Mouse (Mus musculus) midbrain, embryonic 14.5 days (tissue): ENCODE measurements around the gene Psma4. TPM values are rescaled to one million over a fixed set of nuclear protein-coding genes. Genes with fewer than 3 reads are reported as not detected.

ENCODE experiments used
- ATAC-seq: fragments of 200-750 bp; cut with Nextera tagmentation; 2 replicates; pipeline ENCODE4 v1.8.0; 2017; ENCODE audit warnings: moderate number of reproducible peaks, moderate library complexity; ENCODE audit not compliant: low FRiP score, low TSS enrichment
- DNase-seq: peaks from one replicate; pipeline ENCODE4 v3.0.0-alpha.2; 2015
- H3K27ac ChIP-seq: fragments of 300-500 bp; sonication (generic); replicated peaks from 2 replicates; pipeline ENCODE4 v1.5.1; 2014; ENCODE audit warnings: mild to moderate bottlenecking, low read depth, low read length, moderate library complexity
- H3K27me3 ChIP-seq: fragments of 300-500 bp; sonication (generic); 2 replicates; pipeline ENCODE4 v1.6.1; 2014; ENCODE audit warnings: low read length, control low read depth, mixed read lengths; ENCODE audit not compliant: control insufficient read depth, insufficient read depth
- H3K36me3 ChIP-seq: fragments of 300-500 bp; sonication (generic); 2 replicates; pipeline ENCODE4 v1.6.1; 2014; ENCODE audit warnings: low read length, control low read depth; ENCODE audit not compliant: control insufficient read depth, insufficient read depth
- H3K4me1 ChIP-seq: fragments of 300-500 bp; sonication (generic); 2 replicates; pipeline ENCODE4 v1.6.1; 2014; ENCODE audit warnings: mild to moderate bottlenecking, antibody characterized with exemption, low read length, control low read depth; ENCODE audit not compliant: control insufficient read depth, insufficient read depth
- H3K4me2 ChIP-seq: fragments of 300-500 bp; sonication (generic); 2 replicates; pipeline ENCODE4 v1.6.1; 2014; ENCODE audit warnings: mild to moderate bottlenecking, low read length, moderate library complexity
- H3K4me3 ChIP-seq: fragments of 300-500 bp; sonication (generic); replicated peaks from 2 replicates; pipeline ENCODE4 v1.5.1; 2014; ENCODE audit warnings: low read depth, low read length
- H3K9ac ChIP-seq: fragments of 300-500 bp; sonication (generic); replicated peaks from 2 replicates; pipeline ENCODE4 v1.6.1; 2014; ENCODE audit warnings: mild to moderate bottlenecking, low read length, moderate library complexity
- H3K9me3 ChIP-seq: fragments of 300-500 bp; sonication (generic); 2 replicates; pipeline ENCODE4 v1.6.1; 2016; ENCODE audit warnings: low read length, control low read depth, mixed read lengths; ENCODE audit not compliant: control insufficient read depth
- WGBS: fragments of 180-500 bp; shearing (Covaris S2); extraction: QIAGEN DNeasy Blood & Tissue Kit; methylation state at CpG from one replicate; pipeline ENCODE4 v1.1.7; 2014; 5-methylcytosine and 5-hydroxymethylcytosine counted together
- polyA plus RNA-seq: library from polyadenylated mRNA; unstranded; fragments of >200 nt; fragmentation: Nextera tagmentation; extraction: Ambion mirVana; gene quantifications from 2 replicates; pipeline ENCODE4 v1.2.1, GENCODE M21; 2014

Gene Psma4
- polyA plus RNA-seq, result 273 and 276 TPM in 2 replicates

DNA sequence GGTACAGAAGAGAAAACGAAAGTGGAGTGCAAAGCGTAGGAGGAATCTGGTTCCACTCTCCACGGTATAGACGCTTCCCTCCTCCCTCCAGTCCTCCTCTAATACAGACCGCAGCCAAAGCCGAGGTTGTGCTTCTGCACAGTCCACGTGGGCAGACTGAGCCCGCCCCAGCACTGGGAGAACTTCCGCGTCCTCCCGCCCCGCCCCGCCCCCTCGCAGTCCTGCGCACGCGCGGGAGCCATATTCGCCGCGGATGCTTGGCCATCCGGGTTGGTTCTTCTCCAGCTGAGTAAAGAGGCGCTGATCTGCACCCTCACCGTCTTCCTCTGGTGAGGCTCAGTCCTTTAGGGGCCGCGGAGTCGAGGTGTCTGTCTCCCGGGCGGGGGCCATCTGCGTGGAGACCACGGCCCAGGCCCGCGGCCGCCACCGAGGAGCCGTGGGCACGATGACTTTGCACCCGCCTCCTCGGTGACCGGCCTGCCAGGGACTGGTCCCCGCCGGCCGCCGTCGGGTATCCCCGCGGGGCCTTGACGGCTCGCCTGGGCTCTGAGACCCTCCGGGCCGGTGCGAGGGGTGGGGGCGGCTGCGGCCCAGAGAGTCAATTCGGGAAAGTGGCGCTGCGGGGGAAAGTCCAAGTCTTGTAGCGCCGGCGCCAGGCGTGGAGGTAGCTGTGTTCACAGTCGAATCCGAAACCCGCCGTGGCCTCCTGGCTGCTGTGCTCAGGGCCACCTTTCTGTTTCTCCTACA, at the start of gene Psma4, which contains the start of gene AY074887:
Psma4 (plus strand) TSS at position 216 of the 747 bp plus-strand sequence.
AY074887 (minus strand) TSS at position 424 of the 747 bp plus-strand sequence.
- Histone ChIP-seq H3K27ac (peak within 1 kb of the TSS; percentile 94), H3K9ac (peak within 1 kb of the TSS; percentile 84), H3K4me2 (peak within 1 kb of the TSS; percentile 59), H3K36me3 (peaks cover 28% of the 10 kb centered on the region), H3K4me1 (peaks cover 11% of the 10 kb centered on the region), H3K9me3 (no peaks in the 10 kb centered on the region), H3K27me3 (no peaks in the 10 kb centered on the region), H3K4me3 (peak within 1 kb of the TSS; percentile 95)
- ATAC-seq (peak; percentile 100), DNase-seq (peak; percentile 97)
- WGBS, result under 1% methylated on average over 65 of the region's 65 CpGs

DNA sequence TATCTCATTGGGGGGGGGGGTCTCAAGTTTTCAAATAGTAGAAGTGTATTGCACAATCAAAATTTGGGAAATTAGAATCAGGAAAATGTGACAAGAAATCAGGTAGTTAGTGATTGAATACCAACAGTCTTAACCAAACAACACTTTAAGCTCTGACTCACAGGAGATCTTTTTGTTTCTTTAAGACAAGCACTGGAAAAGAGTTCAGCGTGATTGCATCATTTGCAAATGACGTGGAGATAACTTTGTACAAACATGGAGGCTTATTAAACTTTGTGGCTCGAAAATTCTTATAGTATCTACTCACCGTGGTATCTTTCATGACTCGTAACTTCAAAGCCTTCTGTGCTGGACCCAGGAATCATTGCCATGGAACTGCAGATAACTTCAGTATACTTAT, 41.1 kb upstream of the Psma4 start:
- H3K4me3 ChIP-seq, result no peak overlapping the region
- WGBS, result 95% methylated on average over 5 of the region's 5 CpGs

DNA sequence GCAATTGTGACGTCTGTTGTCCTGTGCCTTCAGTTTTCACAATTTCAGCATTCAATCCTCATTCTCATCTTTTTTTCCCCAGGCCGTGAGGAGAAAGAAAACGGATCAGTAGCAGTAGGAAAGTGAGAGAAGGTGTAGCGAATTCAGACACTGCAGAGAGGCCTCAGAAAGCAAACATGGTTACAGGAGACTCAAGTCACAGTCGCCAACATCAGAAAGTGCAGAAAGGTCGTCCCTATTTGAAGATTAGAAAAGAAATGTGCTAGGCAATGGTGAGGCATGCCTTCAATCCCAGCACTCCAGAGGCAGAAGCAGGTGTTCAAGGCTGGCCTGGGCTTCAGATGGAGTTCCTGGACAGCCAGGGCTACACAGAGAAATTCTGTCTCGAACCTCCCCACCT, 35.0 kb upstream of the Psma4 start:
- no peak overlapping the region for H3K4me2 ChIP-seq
- ATAC-seq (no peak), DNase-seq (no peak)
- H3K9me3 ChIP-seq, result no peaks in the 10 kb centered on the region
- no peak overlapping the region for H3K4me3 ChIP-seq
- 73% methylated on average over 7 of the region's 7 CpGs for WGBS
- 0 out of 2 replicates have a peak, but pooled peaks cover 5% of the 10 kb centered on the region for H3K4me1 ChIP-seq
- H3K36me3 ChIP-seq, result peaks cover 12% of the 10 kb centered on the region
- H3K27ac ChIP-seq, result no peak overlapping the region
- no peaks in the 10 kb centered on the region for H3K27me3 ChIP-seq
- no peak overlapping the region for H3K9ac ChIP-seq

More for the DNA sequence above, 41.1 kb upstream of the Psma4 start:
- no peak overlapping the region for H3K4me2 ChIP-seq
- no peaks in the 10 kb centered on the region for H3K27me3 ChIP-seq
- no peak overlapping the region for H3K9ac ChIP-seq
- H3K4me1 ChIP-seq, result no peaks in the 10 kb centered on the region
- no peak for ATAC-seq
- no peaks in the 10 kb centered on the region for H3K9me3 ChIP-seq
- peaks cover 66% of the 10 kb centered on the region for H3K36me3 ChIP-seq
- H3K27ac ChIP-seq, result no peak overlapping the region
- no peak for DNase-seq

DNA sequence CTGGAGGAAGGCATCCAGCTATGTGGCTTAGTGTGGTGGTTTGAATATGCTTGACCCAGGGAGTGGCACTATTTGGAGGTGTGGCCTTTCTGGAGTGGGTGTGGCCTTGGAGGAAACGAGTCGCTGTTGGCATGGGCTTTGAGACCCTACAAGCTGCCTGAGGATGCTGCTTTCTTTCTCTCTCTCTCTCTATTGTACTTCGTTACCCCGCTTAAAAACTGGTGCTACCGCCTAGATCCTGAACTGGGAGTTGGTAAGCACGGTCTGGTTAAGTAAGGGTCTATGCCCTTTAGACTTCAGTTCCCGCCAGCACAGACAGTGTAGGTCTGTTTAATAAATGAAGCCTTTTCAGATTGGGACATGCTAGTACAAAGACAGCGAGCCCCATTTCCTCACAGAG, 34.2 kb upstream of the Psma4 start:
- Histone ChIP-seq H3K4me1 (0 out of 2 replicates have a peak, but pooled peaks cover 5% of the 10 kb centered on the region), H3K4me3 (no peak overlapping the region), H3K9ac (no peak overlapping the region), H3K27me3 (no peaks in the 10 kb centered on the region), H3K36me3 (peaks cover 6% of the 10 kb centered on the region), H3K27ac (no peak overlapping the region), H3K4me2 (peak overlapping the region; percentile 71), H3K9me3 (no peaks in the 10 kb centered on the region)
- DNase-seq (no peak), ATAC-seq (no peak; the same call in 1 of the 2 replicates)
- WGBS, result 74% methylated on average over 8 of the region's 8 CpGs

DNA sequence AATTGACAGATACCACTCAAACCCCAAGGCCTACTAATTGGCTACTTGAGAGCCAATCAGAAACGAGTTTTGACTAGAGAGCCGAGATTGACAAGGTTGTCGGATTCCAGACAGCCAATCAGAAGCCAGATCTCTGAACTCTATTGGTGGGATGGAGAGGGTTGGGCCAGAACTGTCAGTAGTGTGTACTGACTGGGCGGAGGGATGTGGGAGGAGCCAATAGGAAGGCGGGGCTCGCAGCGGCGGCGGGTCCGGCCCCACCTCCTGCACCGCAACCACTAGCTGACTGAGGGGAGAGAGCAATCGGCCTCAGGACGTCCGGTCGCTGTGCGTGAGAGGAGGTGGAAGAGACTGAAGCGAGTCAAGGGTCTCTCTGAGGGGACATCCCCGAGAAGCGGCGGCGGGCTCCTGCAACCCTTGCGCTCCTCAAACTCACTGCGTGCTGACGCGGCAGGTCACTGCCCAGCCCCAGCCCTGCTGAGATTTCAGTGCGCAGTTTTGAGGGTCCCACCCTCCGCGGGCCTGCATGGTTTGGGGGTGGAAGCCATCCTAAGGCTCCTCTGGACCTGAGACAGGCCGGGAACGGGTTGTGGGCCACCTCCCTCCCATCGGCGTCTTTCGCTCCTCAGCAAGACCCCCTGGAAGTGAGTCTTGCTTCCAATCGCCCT, 33.4 kb upstream of the Psma4 start, which contains the start of gene Hykk:
Hykk (plus strand) TSS at position 274 of the 668 bp plus-strand sequence.
- H3K4me3 ChIP-seq, result peak within 1 kb of the TSS; percentile 60
- H3K36me3 ChIP-seq, result 0 out of 2 replicates have a peak, but pooled peaks cover 1% of the 10 kb centered on the region
- H3K27me3 ChIP-seq, result no peaks in the 10 kb centered on the region
- 0 out of 2 replicates have a peak, but pooled peaks cover 5% of the 10 kb centered on the region for H3K4me1 ChIP-seq
- H3K27ac ChIP-seq, result 0 out of 2 replicates have a peak within 1 kb of the TSS, but pooled peaks have one; percentile 50
- DNase-seq (peak; percentile 96), ATAC-seq (peak; percentile 100)
- no peaks in the 10 kb centered on the region for H3K9me3 ChIP-seq
- H3K4me2 ChIP-seq, result peak within 1 kb of the TSS; percentile 71
- peak within 1 kb of the TSS; percentile 64 for H3K9ac ChIP-seq
- under 1% methylated on average over 34 of the region's 34 CpGs for WGBS

DNA sequence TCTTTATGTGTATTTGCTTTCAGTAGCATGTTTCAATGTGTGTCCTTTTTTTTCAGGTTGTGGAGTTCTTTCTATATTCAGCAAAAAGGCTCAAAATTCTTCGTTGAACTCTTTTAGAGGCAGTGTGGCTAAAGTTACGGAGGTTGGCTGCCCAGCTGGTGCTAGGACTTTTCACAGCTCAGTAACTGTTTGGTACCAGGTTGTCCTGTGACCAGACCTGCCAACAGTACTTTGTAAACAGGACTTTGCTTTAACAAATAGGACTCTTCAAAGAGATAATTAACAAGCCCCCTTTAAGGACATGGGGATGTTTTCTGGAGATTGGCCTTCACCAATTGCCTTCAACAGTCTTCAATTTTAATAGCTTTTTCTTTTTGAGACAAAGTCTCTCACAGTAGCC, 32.4 kb upstream of the Psma4 start:
- H3K4me3 ChIP-seq, result no peak overlapping the region
- DNase-seq, result no peak
- H3K27me3 ChIP-seq, result no peaks in the 10 kb centered on the region
- no peak overlapping the region for H3K4me2 ChIP-seq
- no peaks in the 10 kb centered on the region for H3K9me3 ChIP-seq
- no peak overlapping the region for H3K9ac ChIP-seq
- H3K27ac ChIP-seq, result no peak overlapping the region
- whole genome bisulfite sequencing, result 80% methylated on average over 2 of the region's 2 CpGs
- 0 out of 2 replicates have a peak, but pooled peaks cover 5% of the 10 kb centered on the region for H3K4me1 ChIP-seq
- H3K36me3 ChIP-seq, result 0 out of 2 replicates have a peak, but pooled peaks cover 4% of the 10 kb centered on the region
- no peak for ATAC-seq

DNA sequence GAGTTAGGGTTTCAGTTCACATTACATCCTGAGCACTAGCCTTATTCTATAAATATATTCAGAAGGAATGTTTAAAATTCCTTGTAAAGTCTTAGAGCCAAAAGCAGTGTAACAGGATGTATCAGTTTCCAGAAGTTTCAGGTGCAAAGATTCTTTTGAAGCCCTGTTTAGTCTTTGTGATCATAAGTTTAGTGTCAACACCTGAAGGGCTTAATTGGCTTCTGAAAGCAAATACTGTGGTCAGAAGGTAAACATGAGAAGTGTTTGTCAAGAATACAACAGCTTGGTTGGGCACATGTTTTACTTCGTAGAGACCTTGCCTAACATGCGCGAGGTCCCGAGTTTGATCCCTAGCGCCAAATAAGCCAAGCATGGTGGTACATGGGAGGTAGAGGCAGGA, 31.8 kb upstream of the Psma4 start:
- no peaks in the 10 kb centered on the region for H3K27me3 ChIP-seq
- H3K4me2 ChIP-seq, result no peak overlapping the region
- H3K36me3 ChIP-seq, result 0 out of 2 replicates have a peak, but pooled peaks cover 4% of the 10 kb centered on the region
- H3K9ac ChIP-seq, result no peak overlapping the region
- DNase-seq, result no peak
- ATAC-seq, result no peak
- no peak overlapping the region for H3K4me3 ChIP-seq
- H3K9me3 ChIP-seq, result no peaks in the 10 kb centered on the region
- 95% methylated on average over 5 of the region's 5 CpGs for WGBS
- 0 out of 2 replicates have a peak, but pooled peaks cover 5% of the 10 kb centered on the region for H3K4me1 ChIP-seq
- H3K27ac ChIP-seq, result no peak overlapping the region

DNA sequence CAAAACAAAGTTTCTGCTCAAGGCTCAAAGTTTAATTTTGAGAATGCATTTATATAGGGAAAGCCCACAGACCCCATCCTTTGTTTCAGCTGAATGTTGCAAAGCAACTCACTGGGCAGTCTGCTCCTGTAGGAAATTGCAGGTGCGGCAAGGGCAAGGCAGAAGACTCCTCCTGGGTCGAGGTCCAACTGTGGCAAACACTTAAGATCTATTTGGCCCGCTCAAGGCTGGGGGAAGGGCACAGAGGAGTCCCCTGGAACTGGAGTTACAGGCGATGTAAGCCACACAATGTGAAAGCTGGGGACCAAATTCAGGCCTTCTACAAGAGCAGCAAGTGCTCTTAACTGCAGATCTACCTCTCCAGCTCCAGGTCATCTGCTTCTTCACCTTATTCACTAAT, 30.6 kb upstream of the Psma4 start:
- Histone ChIP-seq H3K27me3 (no peaks in the 10 kb centered on the region), H3K9me3 (no peaks in the 10 kb centered on the region), H3K27ac (no peak overlapping the region), H3K4me1 (0 out of 2 replicates have a peak, but pooled peaks cover 5% of the 10 kb centered on the region), H3K4me3 (no peak overlapping the region), H3K4me2 (no peak overlapping the region), H3K36me3 (0 out of 2 replicates have a peak, but pooled peaks cover 4% of the 10 kb centered on the region), H3K9ac (no peak overlapping the region)
- ATAC-seq (no peak), DNase-seq (no peak)
- WGBS, result 56% methylated on average over 4 of the region's 4 CpGs
